Mouse (Mus musculus) C2C12 (cell line): ENCODE results near the gene Ddah1. TPM values are rescaled to one million over a fixed set of nuclear protein-coding genes. Genes with fewer than 3 reads are reported as not detected.

Experiments used
- H3K27me3 ChIP-seq: one replicate; pipeline ENCODE4 v1.6.1; 2011; ENCODE audit not compliant: control insufficient read depth, insufficient read depth, insufficient read length
- H3K36me3 ChIP-seq: one replicate; pipeline ENCODE4 v1.6.1; 2011; ENCODE audit not compliant: control insufficient read depth, insufficient read depth
- H3K4me3 ChIP-seq: one replicate; pipeline ENCODE4 v1.5.1; 2011; ENCODE audit warnings: mild to moderate bottlenecking, control low read depth; ENCODE audit not compliant: poor library complexity, insufficient read depth, severe bottlenecking
- H3K79me2 ChIP-seq: one replicate; pipeline ENCODE4 v1.6.1; 2011; ENCODE audit not compliant: control insufficient read depth, insufficient read depth
- H3K79me3 ChIP-seq: one replicate; pipeline ENCODE4 v1.6.1; 2011; ENCODE audit warnings: low read depth, control low read depth
- H3ac ChIP-seq: one replicate; pipeline ENCODE3; 2011; ENCODE audit warnings: low read depth; ENCODE audit not compliant: control insufficient read depth, insufficient read length
- CEBPB ChIP-seq: IDR thresholded peaks from one replicate; pipeline ENCODE4 v1.6.1; 2011; ENCODE audit warnings: low read depth, mild to moderate bottlenecking, control low read depth, moderate library complexity
- CTCF ChIP-seq: IDR thresholded peaks from one replicate; pipeline ENCODE4 v1.5.1; 2011; ENCODE audit not compliant: control insufficient read depth, insufficient read depth, insufficient read length
- FOSL1 ChIP-seq: IDR thresholded peaks from one replicate; pipeline ENCODE4 v1.8.0; 2011; ENCODE audit warnings: mild to moderate bottlenecking, low read length; ENCODE audit not compliant: poor library complexity, insufficient read depth, severe bottlenecking
- MAX ChIP-seq: IDR thresholded peaks from one replicate; pipeline ENCODE4 v1.6.1; 2011; ENCODE audit warnings: mild to moderate bottlenecking, control low read depth
- MYOD1 ChIP-seq: IDR thresholded peaks from one replicate; pipeline ENCODE4 v1.6.1; 2011; ENCODE audit warnings: low read depth; ENCODE audit not compliant: control insufficient read depth, insufficient read length
- MYOG ChIP-seq: IDR thresholded peaks from one replicate; pipeline ENCODE4 v1.6.1; 2011; ENCODE audit not compliant: control insufficient read depth, insufficient read length; ENCODE audit errors: extremely low read depth
- USF1 ChIP-seq: IDR thresholded peaks from one replicate; pipeline ENCODE4 v1.6.1; 2011; ENCODE audit warnings: low read depth, mild to moderate bottlenecking, control low read depth, moderate library complexity
- polyA plus RNA-seq: library from polyadenylated mRNA; unstranded; fragments of >200 nt; fragmentation: generic; extraction: Trizol; gene quantifications from one replicate; pipeline ENCODE4 v1.2.1, GENCODE M21; 2012; ENCODE audit warnings: missing spikeins

Ddah1 gene
- polyA plus RNA-seq, 1 experiment: 15.8 TPM

DNA sequence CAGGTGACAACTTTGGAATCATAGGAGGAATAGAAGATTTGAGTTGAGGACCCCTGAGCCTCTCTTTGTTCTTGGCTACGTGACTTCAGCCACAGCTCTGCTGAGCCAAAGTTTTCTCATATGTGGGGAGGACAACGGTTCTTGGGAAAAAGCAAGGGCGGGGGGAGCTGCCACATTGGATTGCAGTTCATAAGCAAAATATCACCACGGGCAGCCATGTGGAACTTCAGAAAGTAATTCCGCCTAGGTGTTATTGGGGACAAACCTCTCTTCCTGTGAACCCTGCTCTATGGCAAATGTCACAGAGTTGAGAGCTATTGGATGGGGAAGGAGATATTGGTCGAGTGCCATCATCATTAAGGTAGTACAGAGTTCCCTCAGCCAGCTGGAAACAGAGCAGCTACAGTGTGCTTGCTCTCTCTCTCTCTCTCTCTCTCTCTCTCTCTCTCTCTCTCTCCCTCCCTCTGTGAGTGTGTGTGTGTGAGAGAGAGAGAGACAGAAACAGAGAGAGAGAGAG, 20.0 kb downstream of the Ddah1 start:
- TF ChIP-seq MAX (no peak), MYOD1 (no peak), FOSL1 (no peak), USF1 (no peak), CEBPB (no peak), MYOG (no peak)

DNA sequence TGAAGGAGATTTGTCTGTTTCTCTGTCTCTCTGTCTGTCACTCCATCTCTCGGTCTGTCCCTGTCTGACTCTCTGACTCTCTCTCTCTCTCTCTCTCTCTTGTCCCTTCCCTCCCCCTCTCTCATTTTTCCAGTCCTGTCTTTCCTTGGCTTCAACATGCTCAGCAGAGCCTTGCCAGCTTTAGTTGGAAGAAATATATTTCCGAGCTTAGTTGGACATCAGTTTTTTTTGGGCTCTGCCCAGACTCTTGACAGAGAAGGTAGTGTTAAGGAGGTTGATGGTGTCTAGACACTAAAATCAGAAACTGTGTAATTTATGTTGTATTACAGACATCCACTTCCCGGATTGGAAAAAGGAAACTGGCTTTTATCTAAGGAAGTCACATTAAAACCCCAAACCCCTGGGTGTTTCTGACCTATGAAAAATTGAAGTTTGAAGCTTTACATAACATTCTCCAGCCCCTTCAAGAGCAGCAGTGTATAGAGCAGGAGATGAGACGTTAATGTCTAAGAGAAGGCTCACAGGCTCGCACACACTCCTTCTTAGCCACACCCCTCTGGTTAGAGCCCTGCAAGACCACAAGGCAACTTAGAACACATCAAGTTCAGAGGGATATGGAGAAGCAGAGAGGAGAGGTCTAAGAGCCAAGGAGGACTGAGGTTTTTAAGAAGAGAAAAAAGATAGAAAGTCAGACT, 21.0 kb downstream of the Ddah1 start:
- TF ChIP-seq MYOG: no peak
- TF ChIP-seq MYOD1: no peak
- TF ChIP-seq MAX: no peak
- no peak for TF ChIP-seq CEBPB
- no peak for TF ChIP-seq USF1
- TF ChIP-seq FOSL1: no peak
- no peak for TF ChIP-seq CTCF
- H3K27me3 ChIP-seq: no peaks in the 10 kb centered on the region
- no peaks in the 10 kb centered on the region for H3K79me3 ChIP-seq
- H3ac ChIP-seq: no peak overlapping the region
- H3K36me3 ChIP-seq: no peaks in the 10 kb centered on the region
- no peaks in the 10 kb centered on the region for H3K79me2 ChIP-seq
- no peak overlapping the region for H3K4me3 ChIP-seq

More for the DNA sequence above, 20.0 kb downstream of the Ddah1 start:
- no peaks in the 10 kb centered on the region for H3K79me2 ChIP-seq
- H3K27me3 ChIP-seq: no peaks in the 10 kb centered on the region
- H3K4me3 ChIP-seq: no peak overlapping the region
- no peaks in the 10 kb centered on the region for H3K79me3 ChIP-seq
- no peak overlapping the region for H3ac ChIP-seq
- no peaks in the 10 kb centered on the region for H3K36me3 ChIP-seq

DNA sequence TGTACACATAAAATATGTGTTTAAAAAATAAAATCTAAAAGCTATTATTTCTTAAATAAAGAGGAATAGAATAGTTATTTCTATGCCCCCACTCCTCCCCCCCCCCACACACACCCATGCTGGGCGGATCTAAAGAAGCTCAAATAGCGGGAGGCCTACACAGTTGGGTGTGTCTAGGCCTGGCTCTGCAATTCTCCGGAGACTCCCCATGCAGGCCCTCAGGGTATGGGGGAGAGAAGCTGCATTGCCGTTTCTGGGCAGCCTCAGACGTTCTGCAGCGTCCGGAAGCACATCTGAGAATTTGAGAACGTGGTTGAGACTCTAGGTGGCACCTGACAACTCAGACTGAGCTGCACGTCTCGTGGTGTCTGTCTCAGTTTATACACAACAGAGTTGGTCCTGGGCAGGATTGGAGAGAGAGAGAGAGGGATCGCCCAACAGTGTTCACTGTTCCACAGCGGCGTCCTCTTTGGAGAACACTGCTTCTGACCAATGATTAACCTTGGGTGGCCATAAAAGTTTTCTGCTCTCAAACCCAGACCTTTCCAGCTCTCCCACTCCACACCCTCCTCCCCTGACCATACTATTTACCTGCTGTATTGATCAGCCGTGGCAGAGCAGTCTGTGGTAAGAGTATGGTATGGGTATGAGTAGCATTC, 22.4 kb downstream of the Ddah1 start:
- Histone ChIP-seq H3K4me3 (no peak overlapping the region), H3ac (no peak overlapping the region), H3K36me3 (no peaks in the 10 kb centered on the region), H3K79me3 (no peaks in the 10 kb centered on the region), H3K27me3 (no peaks in the 10 kb centered on the region), H3K79me2 (no peaks in the 10 kb centered on the region)
- TF ChIP-seq CEBPB: no peak
- no peak for TF ChIP-seq USF1
- no peak for TF ChIP-seq CTCF
- no peak for TF ChIP-seq FOSL1
- TF ChIP-seq MYOD1: no peak

DNA sequence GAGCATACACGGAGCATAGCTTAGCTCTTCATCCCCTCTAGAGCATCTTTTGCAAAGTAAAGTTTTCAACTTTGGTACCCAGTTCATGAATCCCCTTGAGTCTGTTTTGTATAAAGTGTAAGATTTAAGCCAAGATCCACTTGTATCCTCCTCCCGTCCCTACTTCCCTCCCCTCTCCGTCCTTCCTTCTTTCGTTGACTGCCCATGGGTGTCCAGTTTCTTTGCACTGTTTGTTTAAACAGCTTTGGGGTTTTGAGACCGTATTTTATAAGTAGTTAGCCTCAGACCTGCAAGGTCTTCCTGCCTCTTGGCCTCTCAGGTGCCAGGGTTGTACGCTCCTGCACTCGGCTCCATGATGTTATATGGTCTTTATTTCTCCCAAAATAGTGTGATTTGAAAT, 26.8 kb downstream of the Ddah1 start:
- H3K79me3 ChIP-seq: no peaks in the 10 kb centered on the region
- H3K4me3 ChIP-seq: no peak overlapping the region
- H3K36me3 ChIP-seq: no peaks in the 10 kb centered on the region
- H3K27me3 ChIP-seq: no peaks in the 10 kb centered on the region
- no peaks in the 10 kb centered on the region for H3K79me2 ChIP-seq
- TF ChIP-seq FOSL1 (no peak), MYOD1 (no peak), MYOG (no peak), MAX (no peak), CEBPB (no peak), USF1 (no peak), CTCF (no peak)
- H3ac ChIP-seq: no peak overlapping the region

DNA sequence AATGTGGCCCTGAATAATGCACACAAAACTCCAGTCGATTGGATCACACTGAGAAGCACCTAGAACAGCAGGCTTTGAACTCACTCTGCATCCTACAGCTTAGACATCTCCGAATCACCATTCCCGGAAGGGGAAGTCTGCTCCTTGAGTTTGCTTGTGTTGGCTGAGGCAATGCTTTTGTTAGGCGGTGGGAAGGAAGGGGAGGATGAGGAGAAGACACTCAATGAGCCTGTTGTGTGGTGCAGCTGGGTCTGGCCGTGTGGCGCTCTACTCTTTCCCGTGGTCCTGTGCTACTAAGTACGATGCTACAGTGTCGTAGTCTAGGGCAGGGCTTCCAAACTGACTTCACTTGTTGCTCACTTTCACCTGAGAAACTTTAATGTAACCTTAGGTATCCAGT, 28.8 kb downstream of the Ddah1 start:
- H3K79me3 ChIP-seq: no peaks in the 10 kb centered on the region
- TF ChIP-seq MAX (no peak), MYOG (no peak), CTCF (no peak), CEBPB (no peak), MYOD1 (no peak), FOSL1 (no peak), USF1 (no peak)
- H3K4me3 ChIP-seq: no peak overlapping the region
- no peaks in the 10 kb centered on the region for H3K36me3 ChIP-seq
- no peaks in the 10 kb centered on the region for H3K27me3 ChIP-seq
- H3ac ChIP-seq: no peak overlapping the region
- H3K79me2 ChIP-seq: no peaks in the 10 kb centered on the region

DNA sequence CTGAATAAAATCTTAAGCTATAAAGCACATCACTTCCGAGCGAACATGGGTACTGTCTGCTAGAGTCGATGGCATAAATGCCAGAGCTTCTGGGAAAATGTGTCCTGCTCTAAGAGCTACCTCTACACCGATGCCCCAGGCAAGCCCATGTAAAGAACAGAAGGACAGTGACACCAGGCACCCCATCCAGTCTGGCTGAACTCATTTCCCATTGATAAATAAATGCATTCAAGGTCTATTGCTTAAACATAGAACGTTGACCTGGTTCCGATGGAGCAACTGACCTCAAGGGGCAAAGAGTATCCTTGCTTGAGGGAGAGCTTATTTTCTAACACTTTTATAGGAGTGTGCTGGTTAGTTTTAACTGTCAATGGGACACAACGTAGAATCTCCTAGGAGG, 30.6 kb downstream of the Ddah1 start:
- no peaks in the 10 kb centered on the region for H3K36me3 ChIP-seq
- TF ChIP-seq MAX (no peak), USF1 (no peak), CEBPB (no peak), CTCF (no peak), MYOD1 (no peak), FOSL1 (no peak), MYOG (no peak)
- no peak overlapping the region for H3K4me3 ChIP-seq

More for the DNA sequence above, 30.6 kb downstream of the Ddah1 start:
- Histone ChIP-seq H3K27me3 (no peaks in the 10 kb centered on the region), H3K79me2 (no peaks in the 10 kb centered on the region), H3ac (no peak overlapping the region), H3K79me3 (no peaks in the 10 kb centered on the region)
